Mouse (Mus musculus): ENCODE results near the gene Nhp2. TPM values are rescaled to one million over a fixed set of nuclear protein-coding genes. Genes with fewer than 3 reads are reported as not detected.

The Nhp2 gene
- total RNA-seq, 2 experiments from 2014 or later = 24.2 to 28.1 TPM

- DNase-seq (ENCODE audit: low spot score) = no peak
Observed at GRCm38 (mm10) chr11:51633721-51634120, 14.2 kb downstream of the Nhp2 start.

- DNase-seq (ENCODE audit: low spot score) = no peak
Observed at GRCm38 (mm10) chr11:51635127-51635524, 15.6 kb downstream of the Nhp2 start.

GRCm38 (mm10) chr11:51635525-51636322 lies 16.2 kb downstream of the Nhp2 start, which contains the start of gene Rmnd5b:
Gene Rmnd5b (minus strand): TSS chr11:51635896.
- DNase-seq (ENCODE audit: low spot score) = peak; percentile 87

- DNase-seq (ENCODE audit: low spot score) = peak; percentile 52
Observed at GRCm38 (mm10) chr11:51636323-51636684, 16.8 kb downstream of the Nhp2 start.

GRCm38 (mm10) chr11:51637971-51638414 lies 18.5 kb downstream of the Nhp2 start:
- DNase-seq (ENCODE audit: low spot score) = no peak

GRCm38 (mm10) chr11:51638497-51638896 lies 19.0 kb downstream of the Nhp2 start:
- no peak for DNase-seq (ENCODE audit: low spot score)

- no peak for DNase-seq (ENCODE audit: low spot score)
Observed at GRCm38 (mm10) chr11:51640748-51641147, 21.2 kb downstream of the Nhp2 start.

GRCm38 (mm10) chr11:51643202-51643601 lies 23.7 kb downstream of the Nhp2 start:
- no peak for DNase-seq (ENCODE audit: low spot score)

- no peak for DNase-seq (ENCODE audit: low spot score)
Observed at GRCm38 (mm10) chr11:51643761-51644160, 24.2 kb downstream of the Nhp2 start.

- DNase-seq (ENCODE audit: low spot score) = no peak
Observed at GRCm38 (mm10) chr11:51644217-51644616, 24.7 kb downstream of the Nhp2 start.

GRCm38 (mm10) chr11:51645293-51645692 lies 25.8 kb downstream of the Nhp2 start:
- no peak for DNase-seq (ENCODE audit: low spot score)

- no peak for DNase-seq (ENCODE audit: low spot score)
Observed at GRCm38 (mm10) chr11:51646245-51646644, 26.7 kb downstream of the Nhp2 start.

- DNase-seq (ENCODE audit: low spot score) = no peak
Observed at GRCm38 (mm10) chr11:51646751-51647667, 27.5 kb downstream of the Nhp2 start.

GRCm38 (mm10) chr11:51648566-51648965 lies 29.0 kb downstream of the Nhp2 start:
- DNase-seq (ENCODE audit: low spot score) = no peak

GRCm38 (mm10) chr11:51649111-51649888 lies 29.8 kb downstream of the Nhp2 start:
- DNase-seq (ENCODE audit: low spot score) = no peak

- DNase-seq (ENCODE audit: low spot score) = no peak
Observed at GRCm38 (mm10) chr11:51649889-51650199, 30.3 kb downstream of the Nhp2 start.

- no peak for DNase-seq (ENCODE audit: low spot score)
Observed at GRCm38 (mm10) chr11:51650261-51650660, 30.7 kb downstream of the Nhp2 start.

GRCm38 (mm10) chr11:51650691-51651515 lies 31.4 kb downstream of the Nhp2 start, which contains the start of the genes N4bp3 and D930048N14Rik:
Gene N4bp3 (minus strand): TSS chr11:51650842.
Gene D930048N14Rik (plus strand): TSS chr11:51650954.
- peak; percentile 51 for DNase-seq (ENCODE audit: low spot score)

- DNase-seq (ENCODE audit: low spot score) = no peak
Observed at GRCm38 (mm10) chr11:51652889-51653418, 33.4 kb downstream of the Nhp2 start.

GRCm38 (mm10) chr11:51653736-51654135 lies 34.2 kb downstream of the Nhp2 start:
- no peak for DNase-seq (ENCODE audit: low spot score)

Data from gastrocnemius, adult 18-20 months (tissue).